Mouse (Mus musculus): ENCODE data around the gene Nup98.

The Nup98 gene

GRCm38 (mm10) chr7:102117382-102117781, 92.6 kb downstream of the Nup98 start:
- no peak for DNase-seq (ENCODE audit: low read depth)

- no peak for DNase-seq (ENCODE audit: low read depth)
Observed at GRCm38 (mm10) chr7:102116579-102117331, 93.2 kb downstream of the Nup98 start, which contains the start of gene Chrna10. Gene Chrna10 (minus strand): TSS chr7:102116828.

GRCm38 (mm10) chr7:102113151-102113729, 96.7 kb downstream of the Nup98 start:
- no peak for DNase-seq (ENCODE audit: low read depth)

DNA sequence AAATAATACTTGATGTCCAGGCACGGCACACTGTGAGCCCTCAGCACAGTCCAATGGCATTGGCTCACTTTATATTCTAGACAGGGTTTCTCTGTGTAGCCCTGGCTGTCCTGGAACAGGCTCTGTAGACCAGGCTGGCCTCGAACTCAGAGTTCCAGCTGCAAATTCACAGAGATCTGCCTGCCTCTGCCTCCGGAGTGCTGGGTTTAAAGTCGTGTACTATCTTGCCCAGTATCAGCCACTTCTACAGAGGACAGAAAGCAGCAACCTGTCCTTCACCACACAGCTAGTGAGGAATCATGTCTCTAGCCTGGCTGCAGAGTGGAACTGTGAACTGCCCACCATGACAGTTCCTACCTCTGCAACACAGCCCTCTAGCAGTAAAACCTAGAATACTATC, 100.2 kb downstream of the Nup98 start:
- DNase-seq (ENCODE audit: low read depth): no peak

DNA sequence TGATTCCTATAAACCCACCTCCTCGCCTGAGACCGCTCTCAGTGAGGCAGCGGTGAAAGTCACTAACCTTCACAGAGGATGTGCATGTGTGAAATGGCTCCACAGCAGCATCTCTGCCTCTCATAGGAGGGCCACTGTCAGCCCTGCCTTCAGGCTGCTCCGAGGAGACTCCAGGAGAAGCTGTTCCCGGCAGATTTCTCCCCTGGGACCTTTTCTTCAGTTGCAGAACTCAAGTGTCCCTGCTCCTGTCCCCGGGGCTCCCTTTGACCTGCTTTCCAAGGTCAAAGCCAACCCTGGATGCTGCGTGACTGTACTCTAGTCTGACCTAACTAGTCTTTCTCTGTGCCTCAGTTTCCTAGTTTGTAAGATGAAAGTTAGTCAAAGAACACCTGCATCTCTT, 100.8 kb downstream of the Nup98 start, which contains the start of gene Art5:
Gene Art5 (minus strand): TSS at position 319 of the 400 bp plus-strand sequence.
- no peak for DNase-seq (ENCODE audit: low read depth)

GRCm38 (mm10) chr7:102108206-102108605, 101.8 kb downstream of the Nup98 start:
- no peak for DNase-seq (ENCODE audit: low read depth)

DNA sequence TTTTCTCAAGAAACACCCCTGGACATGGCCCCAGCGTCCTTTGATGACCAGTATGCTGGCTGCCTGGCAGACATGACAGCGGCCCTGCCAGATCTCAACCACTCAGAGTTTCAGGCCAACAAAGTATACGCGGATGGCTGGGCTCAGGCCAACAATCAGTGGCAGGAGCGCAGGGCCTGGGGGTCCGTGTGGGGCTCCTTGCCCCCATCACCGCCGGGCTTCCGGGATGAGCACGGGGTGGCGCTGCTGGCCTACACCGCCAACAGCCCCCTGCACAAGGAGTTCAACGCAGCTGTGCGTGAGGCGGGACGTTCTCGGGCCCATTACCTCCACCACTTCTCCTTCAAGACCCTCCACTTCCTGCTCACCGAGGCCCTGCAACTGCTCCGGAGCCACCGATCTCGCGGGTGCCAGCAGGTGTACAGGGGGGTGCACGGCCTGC, 103.3 kb downstream of the Nup98 start:
- no peak for DNase-seq (ENCODE audit: low read depth)

DNA sequence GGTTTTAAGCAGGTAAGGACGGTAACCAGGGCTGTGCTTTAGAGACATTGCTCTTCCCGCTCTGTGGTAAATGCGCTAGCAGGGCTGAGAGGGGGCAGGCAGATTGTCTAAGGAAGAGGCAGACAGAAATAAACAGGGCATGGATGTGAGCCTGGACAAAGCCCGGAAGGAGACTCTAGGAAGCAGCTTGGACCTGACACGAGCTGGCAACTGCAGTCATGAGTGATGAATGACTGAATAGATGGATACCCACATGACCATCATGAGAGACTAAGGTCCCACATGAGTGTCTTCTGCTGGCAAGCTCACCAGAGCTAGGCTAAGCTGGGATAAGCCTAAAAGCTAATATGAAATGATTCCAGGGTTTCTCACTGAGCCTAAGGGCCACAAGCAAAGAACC, 105.8 kb downstream of the Nup98 start:
- no peak for DNase-seq (ENCODE audit: low read depth)

DNA sequence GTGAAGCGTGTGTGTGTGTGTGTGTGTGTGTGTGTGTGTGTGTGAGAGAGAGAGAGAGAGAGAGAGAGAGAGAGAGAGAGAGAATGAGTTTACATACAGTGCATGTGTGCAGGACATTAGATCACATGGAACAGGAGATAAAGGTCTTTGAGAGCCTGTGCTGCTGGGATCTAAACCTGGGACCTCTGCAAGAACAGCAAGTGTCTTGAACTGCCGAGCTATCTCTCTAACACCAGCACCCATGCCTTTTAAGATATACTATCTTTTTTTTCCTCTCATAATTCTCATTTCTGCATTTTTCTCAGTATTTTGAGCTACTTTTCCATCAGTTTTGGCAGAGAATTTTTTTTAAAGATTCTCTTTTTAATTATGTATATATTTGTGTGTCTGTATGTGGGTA, 106.4 kb downstream of the Nup98 start:
- no peak for DNase-seq (ENCODE audit: low read depth)

DNA sequence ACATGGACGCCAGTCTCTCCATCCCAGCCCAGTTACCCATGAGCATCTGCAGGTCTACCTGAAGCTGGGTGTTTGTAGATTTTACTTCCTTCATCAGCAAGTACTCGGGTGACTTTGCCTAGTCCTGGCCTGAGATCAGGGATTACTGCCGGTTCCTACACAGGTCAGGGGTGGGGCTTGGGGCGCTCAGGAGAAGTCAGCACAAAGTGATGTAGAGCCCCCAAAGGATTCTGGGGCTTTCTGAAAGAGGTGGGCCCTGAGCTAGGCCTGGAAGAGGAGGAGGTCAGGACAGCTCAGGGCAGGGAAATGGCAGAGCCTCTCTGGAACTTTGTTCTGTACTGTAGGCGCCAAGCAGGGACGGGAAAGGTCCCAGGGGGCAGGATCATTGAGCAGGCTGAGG, 107.3 kb downstream of the Nup98 start:
- no peak for DNase-seq (ENCODE audit: low read depth)

GRCm38 (mm10) chr7:102102241-102102640, 107.7 kb downstream of the Nup98 start:
- DNase-seq (ENCODE audit: low read depth): no peak

DNA sequence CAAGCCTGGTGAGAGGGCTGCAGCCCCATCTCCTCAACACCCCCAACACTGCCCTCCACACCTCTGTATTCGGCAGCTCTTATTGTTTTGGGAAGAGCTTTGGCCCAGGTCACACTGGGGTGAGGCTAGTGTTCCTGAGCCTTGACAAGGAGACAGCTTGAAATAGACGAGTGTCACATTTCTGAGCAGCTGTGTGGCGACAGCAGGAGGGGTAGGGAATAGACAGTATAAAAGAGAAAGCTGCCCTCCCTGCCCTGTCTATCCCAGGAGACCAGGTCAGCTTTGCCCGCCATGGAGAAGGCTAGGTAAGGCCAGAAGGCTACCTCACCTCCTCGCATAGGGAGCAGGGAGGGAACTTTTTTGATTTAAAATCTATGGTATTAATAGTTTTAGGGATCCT, 108.5 kb downstream of the Nup98 start, which contains the start of gene Art1:
Gene Art1 (plus strand): TSS at position 257 of the 400 bp plus-strand sequence.
- DNase-seq (ENCODE audit: low read depth): no peak

- DNase-seq (ENCODE audit: low read depth): no peak
Observed at GRCm38 (mm10) chr7:102100868-102101267, 109.1 kb downstream of the Nup98 start.

DNA sequence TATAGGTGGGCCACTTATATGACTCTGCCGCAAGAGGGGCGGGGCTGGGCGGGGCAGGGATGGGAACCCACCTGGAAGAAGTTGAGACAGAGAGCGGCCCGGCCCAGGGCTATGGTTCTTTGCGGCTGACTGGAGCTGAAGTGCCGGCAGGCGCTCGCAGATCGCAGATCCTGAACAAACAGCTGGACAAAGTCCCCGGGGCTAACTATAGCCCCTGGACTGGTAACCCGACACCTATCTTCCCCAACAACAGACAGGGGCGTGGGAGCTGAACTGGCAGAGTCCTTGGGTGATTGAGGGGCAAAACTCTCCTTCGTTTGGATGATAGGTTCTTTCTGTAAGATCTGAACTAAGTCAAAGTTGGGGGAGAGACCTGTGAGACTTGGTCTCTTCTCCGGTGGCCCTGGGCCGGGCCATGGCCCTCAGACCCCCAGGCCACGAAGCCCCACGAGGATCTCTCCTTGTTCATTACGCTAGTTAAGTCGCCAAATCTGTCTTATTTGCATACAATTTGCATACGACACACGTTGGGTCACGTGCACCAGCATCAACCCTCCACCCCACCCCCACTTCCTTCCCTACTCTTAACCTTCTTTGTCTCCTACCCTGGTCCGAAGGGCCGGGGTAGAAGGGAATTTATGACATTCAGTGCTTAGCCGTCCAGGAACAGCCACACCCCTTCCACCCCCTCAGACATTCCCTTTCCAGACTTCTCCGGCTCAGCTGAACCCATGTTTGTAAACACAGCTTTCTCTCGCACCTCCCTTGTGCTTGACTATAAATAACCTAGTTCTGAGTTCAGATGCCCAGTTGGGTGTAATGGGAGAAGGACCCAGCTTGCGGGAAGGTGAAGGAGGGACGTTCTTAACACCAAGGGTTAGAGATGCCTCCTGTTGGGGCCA, 110.0 kb downstream of the Nup98 start:
- peak; percentile 29 for DNase-seq (ENCODE audit: low read depth)

GRCm38 (mm10) chr7:102087336-102087735, 122.6 kb downstream of the Nup98 start:
- no peak for DNase-seq (ENCODE audit: low read depth)

DNA sequence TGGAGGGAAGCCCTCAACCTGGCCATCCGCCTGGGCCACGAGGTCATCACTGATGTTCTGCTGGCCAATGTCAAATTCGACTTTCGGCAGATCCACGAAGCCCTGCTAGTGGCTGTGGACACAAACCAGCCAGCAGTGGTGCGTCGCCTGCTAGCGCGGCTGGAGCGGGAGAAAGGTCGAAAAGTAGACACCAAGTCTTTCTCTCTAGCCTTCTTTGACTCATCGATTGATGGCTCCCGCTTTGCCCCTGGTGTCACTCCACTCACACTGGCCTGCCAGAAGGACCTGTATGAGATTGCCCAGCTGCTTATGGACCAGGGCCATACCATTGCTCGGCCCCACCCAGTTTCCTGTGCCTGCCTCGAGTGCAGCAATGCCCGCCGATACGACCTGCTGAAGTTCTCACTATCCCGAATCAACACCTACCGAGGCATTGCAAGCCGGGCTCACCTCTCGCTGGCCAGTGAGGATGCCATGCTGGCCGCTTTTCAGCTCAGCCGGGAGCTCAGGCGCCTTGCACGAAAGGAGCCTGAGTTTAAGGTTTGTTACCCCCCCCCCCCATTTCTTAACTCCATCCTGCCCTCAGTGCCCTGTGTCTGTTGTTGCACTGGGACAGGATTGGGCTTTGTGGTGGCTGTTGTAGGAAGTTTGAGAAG, 125.8 kb downstream of the Nup98 start:
- no peak for DNase-seq (ENCODE audit: low read depth)

- DNase-seq (ENCODE audit: low read depth): no peak
Observed at GRCm38 (mm10) chr7:102082816-102083215, 127.2 kb downstream of the Nup98 start, which contains the start of gene Trpc2. Gene Trpc2 (plus strand): TSS chr7:102083116.

- no peak for DNase-seq (ENCODE audit: low read depth)
Observed at GRCm38 (mm10) chr7:102081784-102082183, 128.2 kb downstream of the Nup98 start.

GRCm38 (mm10) chr7:102080311-102080710, 129.7 kb downstream of the Nup98 start:
- DNase-seq (ENCODE audit: low read depth): no peak

DNA sequence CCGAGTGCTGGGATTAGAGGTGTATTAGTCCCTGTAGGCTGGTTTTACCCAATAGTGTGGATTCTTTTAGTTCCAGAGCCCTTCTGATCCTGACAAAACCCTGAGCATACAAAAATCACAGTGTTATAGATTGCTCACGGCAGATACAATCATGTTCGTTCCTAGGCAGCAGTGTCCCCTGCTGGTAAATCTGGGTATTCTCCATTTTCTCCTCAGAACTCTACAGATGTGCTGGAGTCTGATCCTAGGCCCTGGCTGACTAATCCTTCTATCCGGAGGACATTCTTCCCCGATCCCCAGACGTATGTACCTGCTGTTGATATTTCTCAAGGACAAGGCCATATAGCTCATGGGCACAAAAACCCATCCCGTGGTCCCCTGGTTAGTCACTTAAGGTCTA, 131.5 kb downstream of the Nup98 start:
- no peak for DNase-seq (ENCODE audit: low read depth)

- DNase-seq (ENCODE audit: low read depth): peak; percentile 44
Observed at GRCm38 (mm10) chr7:102076714-102077296, 133.2 kb downstream of the Nup98 start.
